Mouse (Mus musculus): ENCODE data around the gene Acyp1.

GRCm38 (mm10) chr12:85289157-85290000, 1.1 kb upstream of the Acyp1 start:
- TF ChIP-seq CTCF (IDR thresholded peaks at IDR 0.05; ENCODE audit: insufficient read depth, low read depth, low read length) (no peak), POLR2A (IDR thresholded peaks at IDR 0.05; ENCODE audit: insufficient read depth, low read depth, low read length) (no peak)
